Mouse (Mus musculus): ENCODE results near the gene Il27.

DNA sequence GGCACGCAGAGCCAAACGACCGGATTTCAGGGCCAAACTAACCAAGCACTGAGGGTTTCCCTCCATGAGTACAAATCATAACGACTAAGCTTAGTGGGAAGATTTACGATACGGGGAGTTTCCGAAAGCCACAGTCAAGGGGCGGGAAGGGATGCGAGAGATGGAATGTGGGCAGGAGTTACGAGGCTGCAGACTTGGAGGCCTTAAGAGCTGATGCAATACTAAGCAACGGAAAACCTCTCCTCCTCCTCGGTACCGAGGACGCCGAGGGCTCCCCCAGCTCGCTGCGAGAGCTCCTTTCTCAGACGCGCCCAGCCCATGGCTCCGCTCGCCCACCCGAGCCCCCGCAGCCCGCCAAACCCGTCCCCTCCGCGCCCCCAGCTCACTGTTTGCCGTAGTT is 29.0 kb downstream of the Il27 start:
- TF ChIP-seq CTCF (IDR thresholded peaks at IDR 0.05; ENCODE audit: borderline replicate concordance, extremely low read depth, insufficient read depth, insufficient read length) = no peak
- TF ChIP-seq POLR2A (IDR thresholded peaks at IDR 0.05; ENCODE audit: borderline replicate concordance, extremely low read depth, insufficient read depth, insufficient read length, poor library complexity, severe bottlenecking) = no peak
